ENCODE assay signal across 9 mouse cellular contexts in the genomic region with DNA sequence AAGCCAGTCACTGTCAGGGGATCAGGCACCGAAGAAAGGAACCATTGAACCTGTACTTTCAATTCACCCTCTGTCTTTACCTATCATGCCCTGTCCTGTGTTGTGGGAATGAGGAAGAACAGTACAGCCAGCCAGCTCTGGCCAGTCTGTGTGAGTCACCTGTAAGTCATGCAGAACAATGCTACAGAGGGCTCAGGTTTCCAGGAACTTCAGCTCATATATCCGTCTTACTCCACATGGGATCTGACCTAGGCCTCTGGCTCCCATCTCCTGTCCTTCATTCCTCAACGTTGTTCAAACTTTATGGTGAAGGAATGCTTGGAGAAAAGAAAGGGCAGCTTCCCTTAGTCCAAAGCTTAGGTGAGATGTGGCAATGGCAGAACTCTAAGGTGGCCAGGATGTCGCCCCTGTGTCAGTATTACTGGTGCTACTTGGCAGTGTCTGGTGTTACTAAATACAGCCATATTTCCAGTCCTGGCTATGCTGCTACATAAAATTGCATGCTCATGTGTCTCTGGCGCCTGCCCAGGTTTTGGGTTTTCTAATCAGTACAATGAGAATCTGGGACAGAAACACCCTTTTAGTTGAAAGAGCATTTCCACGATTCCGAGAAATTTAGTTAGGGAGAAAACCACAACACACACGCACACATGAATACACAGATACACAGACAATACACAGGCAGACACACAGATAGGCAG.
A peak's percentile ranks its signal among the peaks of the same experiment; 100 is the strongest.
DNase-seq lines count a peak whose midpoint lies in the region; ATAC-seq lines count a peak whose summit lies in the region.
"Had no signal": no experiment of that assay in that cellular context is flagged by ENCODE, and none has a peak within 500 bp of the region (broad histone marks: within the 10 kb centered on the region; RNA-seq: fewer than 3 reads in every experiment).

No protein-coding gene starts in this region.

- no peak for ATAC-seq in megakaryocyte, adult 5-6 weeks (ENCODE audit: poor library complexity, severe bottlenecking)

- peak; percentile 29 for DNase-seq in kidney, adult 11 months
- no peak for DNase-seq in kidney, adult 18-20 months
- peak; percentile 19 for DNase-seq in adrenal gland, postnatal 25 days
- DNase-seq in heart, adult 8-10 months (ENCODE audit: low spot score) = peak; percentile 64
- DNase-seq in layer of hippocampus, postnatal 36 days = peak; percentile 27 to 32
- DNase-seq in embryo, embryonic 9.5 days (ENCODE audit: extremely low spot score) = no peak
- no peak for DNase-seq in frontal cortex, postnatal 36 days (ENCODE audit: low spot score in 2 of 2)
- DNase-seq: retina, postnatal 1 day had no signal

Comparison
In these comparisons a context has a peak if more than half of its experiments do, and no peak if none do; other contexts are left out.
1. DNase-seq: peak in kidney, adult 11 months (single experiment), adrenal gland, postnatal 25 days (single experiment), heart, adult 8-10 months (single experiment) and layer of hippocampus, postnatal 36 days (2 of 2); none in kidney, adult 18-20 months (single experiment), embryo, embryonic 9.5 days (single experiment) and frontal cortex, postnatal 36 days (0 of 2).